Mouse (Mus musculus): ENCODE measurements at regions not wholly inside any gene's neighbourhood (a gene's known extent, or its start where the extent isn't known, plus 50 kb on each side); places are given as distances from the start of the nearest gene placed in this dataset.

DNA sequence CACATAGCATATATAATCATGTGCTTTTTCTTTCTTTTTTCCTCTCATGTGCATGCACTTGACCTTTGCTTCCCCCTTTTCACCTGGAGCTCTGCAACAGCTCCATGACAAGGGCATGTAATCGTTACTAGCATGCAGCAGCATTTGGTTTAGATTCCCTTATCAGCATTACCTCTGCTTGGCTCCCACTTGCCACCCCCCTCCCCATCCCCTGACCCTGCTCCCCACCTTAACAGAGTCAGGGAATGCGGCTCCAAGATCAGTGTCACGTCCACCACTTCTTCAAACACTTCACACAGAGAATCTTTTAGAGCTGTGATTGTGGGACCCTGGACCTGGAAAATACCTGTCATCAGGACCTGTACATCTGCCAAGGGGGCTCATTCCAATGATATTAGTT is 192.2 kb upstream of the Hey2 start:
- Histone ChIP-seq H3K27me3 (replicated peaks; ENCODE audit: control insufficient read depth, insufficient read depth, low read length) (no peaks in the 10 kb centered on the region), H3K9ac (ENCODE audit: low read length) (no peak overlapping the region), H3K4me1 (ENCODE audit: control insufficient read depth, insufficient read depth, low read length) (no peaks in the 10 kb centered on the region), H3K9me3 (replicated peaks; ENCODE audit: control insufficient read depth, low read length) (no peaks in the 10 kb centered on the region), H3K4me3 (ENCODE audit: low read depth, low read length) (no peak overlapping the region), H3K27ac (ENCODE audit: low read depth, low read length) (no peak overlapping the region), H3K4me2 (ENCODE audit: low read length) (no peak overlapping the region), H3K36me3 (ENCODE audit: control insufficient read depth, insufficient read depth, low read length) (no peaks in the 10 kb centered on the region)
- ATAC-seq (no peak), DNase-seq (ENCODE audit: low spot score) (no peak)
- 67% methylated on average over 3 of the region's 3 CpGs for WGBS

GRCm38 (mm10) chr10:31030676-31031075 is 188.1 kb upstream of the Hey2 start:
- Histone ChIP-seq H3K27ac (ENCODE audit: low read depth, low read length) (no peak overlapping the region), H3K9ac (ENCODE audit: low read length) (no peak overlapping the region), H3K4me1 (ENCODE audit: control insufficient read depth, insufficient read depth, low read length) (no peaks in the 10 kb centered on the region), H3K9me3 (replicated peaks; ENCODE audit: control insufficient read depth, low read length) (no peaks in the 10 kb centered on the region), H3K27me3 (replicated peaks; ENCODE audit: control insufficient read depth, insufficient read depth, low read length) (no peaks in the 10 kb centered on the region), H3K4me2 (ENCODE audit: low read length) (no peak overlapping the region), H3K4me3 (ENCODE audit: low read depth, low read length) (no peak overlapping the region), H3K36me3 (ENCODE audit: control insufficient read depth, insufficient read depth, low read length) (no peaks in the 10 kb centered on the region)
- ATAC-seq (no peak), DNase-seq (ENCODE audit: low spot score) (no peak)
- WGBS = 78% methylated on average over 2 of the region's 2 CpGs

DNA sequence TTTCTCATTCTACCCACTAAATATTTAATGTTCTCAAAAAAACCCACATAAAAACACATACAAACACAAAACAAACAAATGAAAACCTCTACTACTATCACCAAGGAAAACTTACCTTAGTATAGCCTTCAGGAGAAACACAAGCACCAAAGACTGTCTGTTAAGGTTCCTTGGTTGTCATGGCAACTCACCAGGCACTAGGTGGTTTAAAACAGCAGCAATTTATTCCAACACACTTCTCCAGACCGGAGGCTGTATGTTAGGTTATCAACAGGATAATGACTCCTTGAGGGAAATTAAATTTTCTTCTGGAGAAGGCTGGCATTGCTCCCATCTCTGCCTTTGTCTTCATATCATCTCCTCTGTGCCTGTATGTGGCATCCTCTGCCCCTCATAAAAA is 183.8 kb upstream of the Hey2 start:
- Histone ChIP-seq H3K27ac (ENCODE audit: low read depth, low read length) (no peak overlapping the region), H3K36me3 (ENCODE audit: control insufficient read depth, insufficient read depth, low read length) (no peaks in the 10 kb centered on the region), H3K9ac (ENCODE audit: low read length) (no peak overlapping the region), H3K4me1 (ENCODE audit: control insufficient read depth, insufficient read depth, low read length) (no peaks in the 10 kb centered on the region), H3K27me3 (replicated peaks; ENCODE audit: control insufficient read depth, insufficient read depth, low read length) (no peaks in the 10 kb centered on the region), H3K9me3 (replicated peaks; ENCODE audit: control insufficient read depth, low read length) (no peaks in the 10 kb centered on the region), H3K4me3 (ENCODE audit: low read depth, low read length) (no peak overlapping the region), H3K4me2 (ENCODE audit: low read length) (no peak overlapping the region)
- WGBS = 15% methylated on average over 1 of the region's 1 CpGs
- DNase-seq (ENCODE audit: low spot score) = peak; percentile 39
- ATAC-seq = no peak; the same call in 1 of the 2 replicates

- Histone ChIP-seq H3K4me1 (ENCODE audit: control insufficient read depth, insufficient read depth, low read length) (no peaks in the 10 kb centered on the region), H3K9me3 (replicated peaks; ENCODE audit: control insufficient read depth, low read length) (no peaks in the 10 kb centered on the region), H3K9ac (ENCODE audit: low read length) (no peak overlapping the region), H3K27me3 (replicated peaks; ENCODE audit: control insufficient read depth, insufficient read depth, low read length) (no peaks in the 10 kb centered on the region), H3K4me3 (ENCODE audit: low read depth, low read length) (no peak overlapping the region), H3K4me2 (ENCODE audit: low read length) (no peak overlapping the region), H3K27ac (ENCODE audit: low read depth, low read length) (no peak overlapping the region), H3K36me3 (ENCODE audit: control insufficient read depth, insufficient read depth, low read length) (no peaks in the 10 kb centered on the region)
- DNase-seq (ENCODE audit: low spot score) = no peak
- no peak for ATAC-seq
- WGBS = 87% methylated on average over 18 of the region's 18 CpGs
Measured at GRCm38 (mm10) chr10:31012669-31013358, 170.2 kb upstream of the Hey2 start.

DNA sequence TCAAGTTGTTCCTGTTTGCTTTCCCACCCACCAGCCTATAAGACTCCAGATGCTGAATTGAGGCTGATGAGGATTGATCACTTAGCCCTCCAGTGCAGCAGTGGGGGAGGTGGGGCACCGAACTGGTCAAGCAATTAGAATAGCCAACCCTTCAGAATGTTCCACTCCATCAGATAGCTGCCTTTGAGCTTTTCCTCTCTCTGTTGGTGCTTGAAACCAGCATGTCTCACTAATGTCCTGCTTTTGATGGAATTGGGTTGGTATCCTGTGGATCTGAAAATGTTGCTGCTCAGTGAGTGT is 167.3 kb upstream of the Hey2 start:
- no peaks in the 10 kb centered on the region for H3K9me3 ChIP-seq (replicated peaks; ENCODE audit: control insufficient read depth, low read length)
- H3K4me3 ChIP-seq (ENCODE audit: low read depth, low read length) = no peak overlapping the region
- ATAC-seq (no peak), DNase-seq (ENCODE audit: low spot score) (no peak)
- no peaks in the 10 kb centered on the region for H3K27me3 ChIP-seq (replicated peaks; ENCODE audit: control insufficient read depth, insufficient read depth, low read length)
- no peaks in the 10 kb centered on the region for H3K4me1 ChIP-seq (ENCODE audit: control insufficient read depth, insufficient read depth, low read length)
- H3K4me2 ChIP-seq (ENCODE audit: low read length) = no peak overlapping the region
- WGBS = 79% methylated on average over 1 of the region's 1 CpGs
- H3K9ac ChIP-seq (ENCODE audit: low read length) = no peak overlapping the region
- H3K27ac ChIP-seq (ENCODE audit: low read depth, low read length) = no peak overlapping the region
- no peaks in the 10 kb centered on the region for H3K36me3 ChIP-seq (ENCODE audit: control insufficient read depth, insufficient read depth, low read length)

- H3K9me3 ChIP-seq (replicated peaks; ENCODE audit: control insufficient read depth, low read length) = no peaks in the 10 kb centered on the region
- no peak overlapping the region for H3K4me2 ChIP-seq (ENCODE audit: low read length)
- no peaks in the 10 kb centered on the region for H3K27me3 ChIP-seq (replicated peaks; ENCODE audit: control insufficient read depth, insufficient read depth, low read length)
- H3K4me3 ChIP-seq (ENCODE audit: low read depth, low read length) = no peak overlapping the region
- no peaks in the 10 kb centered on the region for H3K36me3 ChIP-seq (ENCODE audit: control insufficient read depth, insufficient read depth, low read length)
- no peak for ATAC-seq
- no peak overlapping the region for H3K9ac ChIP-seq (ENCODE audit: low read length)
- WGBS = 85% methylated on average over 5 of the region's 5 CpGs
- no peak overlapping the region for H3K27ac ChIP-seq (ENCODE audit: low read depth, low read length)
- no peaks in the 10 kb centered on the region for H3K4me1 ChIP-seq (ENCODE audit: control insufficient read depth, insufficient read depth, low read length)
- no peak for DNase-seq (ENCODE audit: low spot score)
Measured at GRCm38 (mm10) chr10:31009128-31009954, 166.7 kb upstream of the Hey2 start.

DNA sequence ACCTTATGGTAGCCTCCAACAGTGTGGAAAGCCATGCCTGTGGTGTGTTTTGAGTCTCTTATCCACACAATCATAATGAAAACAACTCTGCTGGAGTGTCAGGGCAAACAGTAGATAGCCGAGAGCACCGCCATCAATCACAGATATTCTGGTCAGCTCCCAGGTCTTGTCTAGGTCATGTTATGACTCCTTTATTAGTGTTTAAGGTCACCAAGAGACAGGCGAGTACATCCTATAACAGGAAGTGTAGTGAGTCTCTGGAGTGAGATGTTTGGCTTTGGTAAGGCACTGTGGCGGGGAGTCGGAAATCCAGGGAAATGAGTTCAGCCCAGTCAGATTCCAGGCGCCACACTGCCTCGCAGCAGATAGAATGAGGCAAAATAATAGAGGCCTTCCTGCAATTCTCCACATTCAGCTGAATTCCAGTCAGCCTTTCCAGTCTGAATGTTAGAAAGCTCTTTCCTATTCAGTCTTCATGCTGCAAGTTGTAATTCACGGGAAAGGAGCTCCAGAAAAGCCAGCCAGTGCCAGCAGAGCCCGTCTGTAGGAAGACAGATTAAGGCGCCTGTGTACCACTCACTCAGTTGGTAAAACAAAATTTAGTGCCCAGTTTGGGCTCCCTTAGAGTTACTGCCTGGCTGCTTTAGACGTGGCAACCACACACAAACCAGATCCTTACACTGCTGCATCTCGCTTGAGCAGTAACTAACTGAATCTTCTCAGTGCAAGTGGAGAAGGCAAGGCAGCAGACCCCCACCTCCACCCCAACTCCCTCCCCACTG is 155.8 kb upstream of the Hey2 start:
- Histone ChIP-seq H3K36me3 (ENCODE audit: control insufficient read depth, insufficient read depth, low read length) (no peaks in the 10 kb centered on the region), H3K4me1 (ENCODE audit: control insufficient read depth, insufficient read depth, low read length) (no peaks in the 10 kb centered on the region), H3K4me3 (ENCODE audit: low read depth, low read length) (no peak overlapping the region), H3K27ac (ENCODE audit: low read depth, low read length) (no peak overlapping the region), H3K4me2 (ENCODE audit: low read length) (no peak overlapping the region), H3K9ac (ENCODE audit: low read length) (no peak overlapping the region), H3K9me3 (replicated peaks; ENCODE audit: control insufficient read depth, low read length) (no peaks in the 10 kb centered on the region), H3K27me3 (replicated peaks; ENCODE audit: control insufficient read depth, insufficient read depth, low read length) (no peaks in the 10 kb centered on the region)
- 78% methylated on average over 12 of the region's 12 CpGs for WGBS
- DNase-seq (ENCODE audit: low spot score) (no peak), ATAC-seq (no peak)

DNA sequence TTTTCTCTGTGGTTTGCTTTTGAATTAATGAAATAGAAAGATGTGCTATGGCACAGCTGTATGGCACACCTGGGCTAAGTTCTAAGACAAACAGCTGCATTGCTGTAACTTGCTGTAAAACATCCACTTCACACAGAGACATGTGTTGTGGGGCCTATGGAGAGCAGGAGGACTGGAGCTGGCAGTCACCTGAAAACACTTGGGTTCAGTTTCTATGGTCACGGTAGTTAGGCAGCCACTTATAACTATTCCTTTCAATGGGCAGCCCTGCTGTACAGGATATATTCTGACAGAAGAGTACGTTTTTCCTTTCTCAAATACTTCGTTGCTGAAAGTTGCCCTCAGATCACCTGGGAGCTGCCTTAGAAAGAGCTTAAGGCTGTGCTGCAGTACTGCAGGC is 149.6 kb upstream of the Hey2 start:
- Histone ChIP-seq H3K4me3 (ENCODE audit: low read depth, low read length) (no peak overlapping the region), H3K9me3 (replicated peaks; ENCODE audit: control insufficient read depth, low read length) (no peaks in the 10 kb centered on the region)
- WGBS = 84% methylated on average over 3 of the region's 3 CpGs

More for the DNA sequence above, 149.6 kb upstream of the Hey2 start:
- no peaks in the 10 kb centered on the region for H3K27me3 ChIP-seq (replicated peaks; ENCODE audit: control insufficient read depth, insufficient read depth, low read length)
- H3K36me3 ChIP-seq (ENCODE audit: control insufficient read depth, insufficient read depth, low read length) = no peaks in the 10 kb centered on the region
- H3K4me2 ChIP-seq (ENCODE audit: low read length) = no peak overlapping the region
- no peak overlapping the region for H3K9ac ChIP-seq (ENCODE audit: low read length)
- DNase-seq (ENCODE audit: low spot score) = no peak
- no peak overlapping the region for H3K27ac ChIP-seq (ENCODE audit: low read depth, low read length)
- H3K4me1 ChIP-seq (ENCODE audit: control insufficient read depth, insufficient read depth, low read length) = no peaks in the 10 kb centered on the region
- ATAC-seq = no peak
